Mouse (Mus musculus): Measurements from ENCODE around the gene Fcna. TPM values are rescaled to one million over a fixed set of nuclear protein-coding genes. Genes with fewer than 3 reads are reported as not detected.

Fcna gene
- polyA plus RNA-seq, 1 experiment = 3.5 TPM

DNA sequence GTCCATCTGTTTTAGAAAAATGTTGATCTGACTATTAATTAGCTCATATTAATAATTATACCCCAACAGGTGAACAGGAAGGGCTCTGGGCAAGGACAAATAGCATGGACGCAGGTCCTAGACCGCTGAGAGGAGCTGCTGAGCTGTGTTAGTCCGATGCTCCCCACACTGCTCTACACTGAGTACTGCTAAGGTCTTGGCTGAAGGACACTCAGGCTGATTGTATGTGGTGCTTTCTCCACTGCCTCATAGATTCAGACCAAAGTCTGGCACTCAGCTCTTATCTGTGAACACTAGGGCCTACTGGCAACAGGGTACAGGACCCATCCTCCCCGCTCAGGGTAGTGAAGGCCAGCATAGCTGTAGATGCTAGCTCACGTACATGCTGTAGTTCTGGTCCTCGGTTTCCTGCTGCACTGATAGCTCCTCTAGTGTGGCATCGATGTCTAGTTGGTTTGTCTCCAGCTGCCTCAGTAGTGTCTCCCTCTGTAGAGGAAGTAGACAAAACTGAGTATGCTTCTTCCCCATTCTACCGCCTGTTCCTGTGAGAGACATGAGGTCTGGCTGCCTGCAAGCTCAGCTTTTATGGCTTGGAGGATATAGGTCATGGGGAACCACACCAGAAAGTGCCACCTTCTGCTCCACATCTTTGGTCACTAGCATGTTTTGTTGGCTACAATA is 39.5 kb downstream of the Fcna start:
- no peaks in the 10 kb centered on the region for H3K4me1 ChIP-seq (ENCODE audit: control insufficient read depth, insufficient read depth, low read length)
- 90% methylated on average over 8 of the region's 8 CpGs for WGBS
- TF ChIP-seq POLR2A (IDR thresholded peaks at IDR 0.05; ENCODE audit: borderline replicate concordance, extremely low read depth, low read depth, low read length) = no peak
- no peak for TF ChIP-seq CTCF (IDR thresholded peaks at IDR 0.05; ENCODE audit: insufficient read depth, low read length)
- H3K4me3 ChIP-seq (replicated peaks; ENCODE audit: extremely low read depth, low read depth, low read length) = no peak overlapping the region
- DNase-seq = no peak

DNA sequence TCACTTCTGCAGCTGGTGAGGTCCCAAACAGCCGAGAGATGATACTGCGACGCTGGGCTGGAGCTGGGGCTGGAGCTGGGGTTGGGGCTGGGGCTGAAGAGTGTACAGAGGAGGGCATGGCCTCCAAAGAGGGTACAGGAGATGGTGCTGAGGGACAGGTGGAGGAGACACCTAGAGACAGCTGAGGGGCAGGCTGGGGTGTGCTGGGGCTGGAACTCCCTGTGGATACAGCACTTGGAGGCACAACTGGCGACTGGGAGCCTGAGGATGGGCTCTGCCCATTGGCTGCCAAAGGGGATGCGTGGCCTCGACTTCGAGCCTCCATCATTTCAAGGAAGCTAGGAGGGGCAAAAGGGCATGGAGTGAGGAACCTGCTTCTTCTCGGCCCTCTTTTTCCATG is 40.5 kb downstream of the Fcna start:
- DNase-seq = no peak
- 89% methylated on average over 8 of the region's 8 CpGs for WGBS
- no peaks in the 10 kb centered on the region for H3K4me1 ChIP-seq (ENCODE audit: control insufficient read depth, insufficient read depth, low read length)
- TF ChIP-seq POLR2A (IDR thresholded peaks at IDR 0.05; ENCODE audit: borderline replicate concordance, extremely low read depth, low read depth, low read length) (no peak), CTCF (IDR thresholded peaks at IDR 0.05; ENCODE audit: insufficient read depth, low read length) (no peak)
- H3K4me3 ChIP-seq (replicated peaks; ENCODE audit: extremely low read depth, low read depth, low read length) = no peak overlapping the region

DNA sequence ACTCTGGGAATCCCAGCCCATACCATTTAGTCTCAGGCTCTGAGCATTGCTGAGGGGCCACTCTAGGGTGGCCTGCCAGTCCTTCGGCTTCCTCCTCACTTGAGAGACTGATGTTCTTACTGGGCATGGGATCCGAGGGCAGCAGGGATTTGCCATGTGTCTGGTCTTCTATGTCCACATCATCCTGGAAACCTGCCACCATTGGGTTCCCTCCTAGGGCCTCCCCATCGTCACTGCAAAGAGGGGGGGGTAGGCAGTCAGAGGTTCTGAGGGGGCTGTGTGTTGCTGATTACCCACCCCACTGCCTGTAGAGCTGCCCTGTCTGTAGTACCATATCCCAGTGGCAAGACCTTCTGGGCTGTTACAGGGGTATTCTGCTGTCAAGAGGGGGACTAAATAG is 42.2 kb downstream of the Fcna start:
- peaks cover 4% of the 10 kb centered on the region; the same call in 1 of the 2 replicates for H3K4me1 ChIP-seq (ENCODE audit: control insufficient read depth, insufficient read depth, low read length)

DNA sequence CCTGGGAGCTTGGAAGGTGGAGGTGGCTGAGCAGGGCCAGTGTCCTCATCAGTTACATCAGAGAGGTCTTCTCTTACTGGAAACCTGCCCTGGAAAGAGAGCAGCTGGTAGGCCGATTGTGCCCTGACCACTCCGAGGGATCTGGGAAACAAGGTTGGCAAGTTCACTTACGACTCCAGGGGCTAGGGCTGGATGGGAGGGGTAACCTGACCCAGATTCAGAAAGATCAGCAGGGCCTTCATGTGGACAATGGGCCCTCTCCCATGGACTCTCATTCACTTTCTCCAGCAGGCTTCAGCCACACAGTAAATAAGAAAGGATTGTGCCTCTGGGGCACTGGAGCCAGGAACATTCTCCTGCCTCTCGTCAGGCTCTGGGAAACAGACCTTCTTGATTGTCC is 43.0 kb downstream of the Fcna start:
- TF ChIP-seq CTCF (IDR thresholded peaks at IDR 0.05; ENCODE audit: insufficient read depth, low read length) (no peak), POLR2A (IDR thresholded peaks at IDR 0.05; ENCODE audit: borderline replicate concordance, extremely low read depth, low read depth, low read length) (no peak)

More for the DNA sequence above, 42.2 kb downstream of the Fcna start:
- DNase-seq = no peak
- 77% methylated on average over 3 of the region's 3 CpGs for WGBS
- no peak for TF ChIP-seq POLR2A (IDR thresholded peaks at IDR 0.05; ENCODE audit: borderline replicate concordance, extremely low read depth, low read depth, low read length)
- TF ChIP-seq CTCF (IDR thresholded peaks at IDR 0.05; ENCODE audit: insufficient read depth, low read length) = no peak
- H3K4me3 ChIP-seq (replicated peaks; ENCODE audit: extremely low read depth, low read depth, low read length) = no peak overlapping the region

DNA sequence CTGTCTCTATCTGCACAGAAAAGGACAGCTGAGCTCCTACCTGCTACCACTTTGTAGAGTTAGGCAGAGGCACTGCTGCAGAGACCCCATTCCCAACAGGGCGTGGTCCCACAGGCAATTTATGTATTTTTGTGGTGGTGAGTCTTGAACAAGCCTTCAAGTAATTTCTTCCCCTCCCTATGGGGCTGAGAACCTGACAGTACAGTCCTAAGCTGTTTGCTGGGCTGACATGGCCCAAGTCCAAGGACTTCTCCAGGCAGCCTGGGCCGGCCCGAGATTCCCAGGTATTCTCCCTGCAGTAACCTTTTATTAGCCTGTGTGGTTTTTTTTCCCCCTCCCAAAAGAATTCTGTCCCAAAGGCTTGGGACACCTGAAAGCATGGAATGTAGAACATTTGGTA is 43.7 kb downstream of the Fcna start:
- DNase-seq = no peak
- 72% methylated on average over 3 of the region's 3 CpGs for WGBS
- Histone ChIP-seq H3K4me1 (ENCODE audit: control insufficient read depth, insufficient read depth, low read length) (peaks cover 5% of the 10 kb centered on the region), H3K4me3 (replicated peaks; ENCODE audit: extremely low read depth, low read depth, low read length) (no peak overlapping the region)
- TF ChIP-seq CTCF (IDR thresholded peaks at IDR 0.05; ENCODE audit: insufficient read depth, low read length) = no peak
- no peak for TF ChIP-seq POLR2A (IDR thresholded peaks at IDR 0.05; ENCODE audit: borderline replicate concordance, extremely low read depth, low read depth, low read length)

More for the DNA sequence above, 43.0 kb downstream of the Fcna start:
- WGBS = 85% methylated on average over 4 of the region's 4 CpGs
- H3K4me3 ChIP-seq (replicated peaks; ENCODE audit: extremely low read depth, low read depth, low read length) = no peak overlapping the region
- no peak for DNase-seq
- peaks cover 4% of the 10 kb centered on the region; the same call in 1 of the 2 replicates for H3K4me1 ChIP-seq (ENCODE audit: control insufficient read depth, insufficient read depth, low read length)

DNA sequence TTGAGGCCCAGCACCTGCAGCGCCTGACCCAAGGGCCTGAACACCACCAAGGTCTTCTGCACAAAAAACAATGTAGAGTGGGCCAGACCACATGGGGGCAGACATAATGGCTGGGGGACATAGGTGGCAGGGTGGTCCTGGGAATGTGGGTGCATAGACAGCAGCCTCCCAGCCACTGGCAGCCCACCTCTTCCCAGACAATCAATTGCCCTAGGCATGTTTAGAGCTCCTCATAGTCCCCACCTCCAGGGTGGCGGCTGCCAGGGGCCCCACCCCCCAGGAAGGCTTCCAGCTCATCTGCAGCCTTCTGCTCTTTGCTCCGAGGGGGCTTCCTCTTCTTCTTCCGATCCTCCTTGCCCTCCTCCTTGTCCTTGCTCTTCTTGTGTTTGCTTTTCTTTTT is 44.3 kb downstream of the Fcna start:
- no peak overlapping the region for H3K4me3 ChIP-seq (replicated peaks; ENCODE audit: extremely low read depth, low read depth, low read length)

DNA sequence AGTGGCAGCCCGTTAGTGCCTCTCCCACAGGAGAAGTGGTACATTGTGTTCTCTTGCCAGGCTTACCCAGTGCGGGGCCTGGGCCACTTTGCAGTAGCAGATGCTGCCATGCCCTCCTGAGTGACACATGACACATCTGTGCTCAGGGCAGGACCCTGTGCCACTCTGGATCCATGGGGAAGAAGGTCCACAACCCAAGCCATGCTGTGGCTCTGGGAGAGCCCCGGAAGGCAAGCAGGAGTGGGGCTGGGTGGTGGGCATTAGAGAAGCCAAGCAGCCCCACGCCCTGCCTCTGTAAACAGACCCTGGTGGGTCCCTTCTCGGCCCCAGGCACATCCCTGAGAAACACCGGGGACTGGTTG is 44.7 kb downstream of the Fcna start:
- DNase-seq = no peak
- H3K4me3 ChIP-seq (replicated peaks; ENCODE audit: extremely low read depth, low read depth, low read length) = no peak overlapping the region
- H3K4me1 ChIP-seq (ENCODE audit: control insufficient read depth, insufficient read depth, low read length) = peaks cover 11% of the 10 kb centered on the region
- WGBS = 65% methylated on average over 6 of the region's 6 CpGs
- no peak for TF ChIP-seq CTCF (IDR thresholded peaks at IDR 0.05; ENCODE audit: insufficient read depth, low read length)
- no peak for TF ChIP-seq POLR2A (IDR thresholded peaks at IDR 0.05; ENCODE audit: borderline replicate concordance, extremely low read depth, low read depth, low read length)

More for the DNA sequence above, 44.3 kb downstream of the Fcna start:
- 62% methylated on average over 4 of the region's 4 CpGs for WGBS
- no peak for DNase-seq
- TF ChIP-seq POLR2A (IDR thresholded peaks at IDR 0.05; ENCODE audit: borderline replicate concordance, extremely low read depth, low read depth, low read length) (no peak), CTCF (IDR thresholded peaks at IDR 0.05; ENCODE audit: insufficient read depth, low read length) (no peak)
- H3K4me1 ChIP-seq (ENCODE audit: control insufficient read depth, insufficient read depth, low read length) = peaks cover 7% of the 10 kb centered on the region

DNA sequence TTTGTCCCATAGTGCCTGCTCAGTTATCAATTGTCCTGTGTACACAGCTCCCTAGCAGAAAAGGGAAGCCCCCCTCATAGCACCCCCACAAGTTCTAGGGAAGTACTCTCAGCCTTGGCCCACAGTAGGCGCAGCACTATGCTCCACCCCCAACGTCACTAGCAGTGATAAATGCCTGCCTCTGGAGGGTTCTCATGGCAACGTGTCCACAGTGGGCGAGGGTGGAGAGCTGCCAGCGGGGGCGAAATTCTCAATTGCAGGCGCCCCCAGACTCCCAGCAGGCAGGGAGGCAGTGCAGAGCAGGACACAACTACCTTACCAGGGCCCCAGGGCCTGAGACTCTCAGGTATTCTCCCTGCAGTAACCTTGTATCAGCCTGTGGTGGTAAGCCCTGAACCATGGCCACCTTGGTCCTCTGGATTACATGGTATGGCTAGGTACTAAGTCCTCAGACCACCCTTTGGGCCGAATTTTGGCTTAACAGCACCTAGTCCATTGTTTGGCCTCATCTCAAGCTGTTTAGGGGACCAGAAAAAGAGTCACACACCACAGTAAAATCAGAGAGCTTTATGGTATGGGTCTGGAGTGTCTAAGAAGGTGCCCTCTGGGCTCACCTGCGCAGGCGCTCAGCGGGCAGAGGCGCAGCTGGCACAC is 45.2 kb downstream of the Fcna start:
- TF ChIP-seq CTCF (IDR thresholded peaks at IDR 0.05; ENCODE audit: insufficient read depth, low read length) (no peak), POLR2A (IDR thresholded peaks at IDR 0.05; ENCODE audit: borderline replicate concordance, extremely low read depth, low read depth, low read length) (no peak)
- WGBS = 48% methylated on average over 12 of the region's 12 CpGs
- Histone ChIP-seq H3K4me3 (replicated peaks; ENCODE audit: extremely low read depth, low read depth, low read length) (no peak overlapping the region), H3K4me1 (ENCODE audit: control insufficient read depth, insufficient read depth, low read length) (peaks cover 13% of the 10 kb centered on the region)
- no peak for DNase-seq

DNA sequence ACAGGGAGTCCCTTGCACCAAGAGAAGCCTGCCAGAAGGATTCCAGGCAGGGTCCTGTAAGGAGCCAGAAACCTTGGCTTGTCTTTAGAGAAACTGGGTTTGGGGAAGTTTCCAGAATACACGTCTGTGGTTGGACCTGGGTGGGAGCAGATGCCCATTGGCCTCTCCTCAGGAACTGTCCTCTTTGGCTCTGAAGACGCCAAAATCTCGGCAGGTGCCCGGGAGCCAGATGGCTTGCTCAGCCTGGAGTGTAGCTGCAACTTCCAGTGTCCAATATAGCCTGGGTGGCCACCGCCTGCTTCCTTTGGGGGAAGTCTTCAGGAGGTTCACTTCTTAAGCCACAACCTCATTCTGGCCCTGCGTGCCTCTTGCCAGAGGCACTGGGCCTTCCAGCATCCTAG is 45.9 kb downstream of the Fcna start:
- H3K4me3 ChIP-seq (replicated peaks; ENCODE audit: extremely low read depth, low read depth, low read length) = no peak overlapping the region
- TF ChIP-seq POLR2A (IDR thresholded peaks at IDR 0.05; ENCODE audit: borderline replicate concordance, extremely low read depth, low read depth, low read length) (no peak), CTCF (IDR thresholded peaks at IDR 0.05; ENCODE audit: insufficient read depth, low read length) (no peak)
- 20% methylated on average over 6 of the region's 6 CpGs for WGBS
- no peak for DNase-seq
- peaks cover 15% of the 10 kb centered on the region for H3K4me1 ChIP-seq (ENCODE audit: control insufficient read depth, insufficient read depth, low read length)

Data from lung, adult 2 months (tissue).